Mouse (Mus musculus) MEL (cell line): ENCODE measurements at regions not wholly inside any gene's neighbourhood (a gene's known extent, or its start where the extent isn't known, plus 50 kb on each side); places are given as distances from the start of the nearest gene placed in this dataset.

ENCODE experiments used
- MAX ChIP-seq: IDR thresholded peaks from 2 replicates; pipeline ENCODE4 v1.6.1; 2011; ENCODE audit warnings: low read length, improper control_type of control experiment
- POLR2A ChIP-seq, 2 experiments: IDR thresholded peaks; 2 replicates each; pipeline ENCODE4 v1.6.1; 2011 to 2012; ENCODE audit warnings: low read length in 2 of 2, mild to moderate bottlenecking in 2 of 2, control low read depth in 1 of 2, improper control_type of control experiment in 1 of 2, low read depth in 1 of 2, moderate library complexity in 1 of 2; ENCODE audit not compliant: control insufficient read depth in 1 of 2, insufficient read depth in 1 of 2, poor library complexity in 1 of 2
- SMC3 ChIP-seq: IDR thresholded peaks from 2 replicates; pipeline ENCODE4 v1.6.1; 2011; ENCODE audit warnings: low read depth, low read length, improper control_type of control experiment
- USF1 ChIP-seq: IDR thresholded peaks from 2 replicates; pipeline ENCODE4 v1.6.1; 2014; ENCODE audit warnings: low read depth, mild to moderate bottlenecking, inconsistent platforms, low read length, improper control_type of control experiment, moderate library complexity
- ZNF384 ChIP-seq: IDR thresholded peaks from 2 replicates; pipeline ENCODE4 v1.6.1; 2012; ENCODE audit warnings: low read depth, mild to moderate bottlenecking, inconsistent platforms, low read length, improper control_type of control experiment

DNA sequence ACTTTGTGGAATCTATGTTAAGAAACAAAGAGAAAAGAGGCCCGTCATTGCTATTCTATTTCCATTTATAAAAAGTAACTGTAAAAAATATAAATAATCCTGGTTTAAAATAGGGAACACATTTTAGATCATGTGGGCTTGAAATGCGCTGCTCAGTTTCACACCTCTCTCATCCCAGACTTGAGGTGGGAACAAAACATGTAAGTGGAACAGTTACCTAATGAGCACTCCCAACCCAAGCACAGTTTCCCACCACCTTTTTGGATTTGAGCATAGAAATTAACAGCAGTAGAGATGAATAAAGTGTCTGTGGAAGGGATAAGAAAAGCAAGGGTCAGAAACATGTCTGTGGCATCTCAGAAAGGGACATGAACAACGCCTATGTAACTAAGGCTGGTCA is 648.4 kb downstream of the Cdk5rap2 start:
- no peak for TF ChIP-seq ZNF384
- TF ChIP-seq MAX: no peak
- no peak for TF ChIP-seq USF1
- TF ChIP-seq SMC3: no peak
- no peak for TF ChIP-seq POLR2A (IDR thresholded peaks at IDR 0.05; ENCODE audit: control insufficient read depth in 1 of 2, insufficient read depth in 1 of 2, low read depth in 1 of 2, low read length in 2 of 2, poor library complexity in 1 of 2)
